Mouse (Mus musculus) lung, postnatal 0 days (tissue): ENCODE measurements around the gene Adgra1.

Source experiments
- CTCF ChIP-seq: IDR thresholded peaks from 2 replicates; pipeline ENCODE4 v1.5.1; 2016; ENCODE audit warnings: antibody characterized with exemption, mild to moderate bottlenecking
- EP300 ChIP-seq: IDR thresholded peaks from 2 replicates; pipeline ENCODE4 v1.6.1; 2016; ENCODE audit warnings: antibody characterized with exemption, mild to moderate bottlenecking, control low read depth

DNA sequence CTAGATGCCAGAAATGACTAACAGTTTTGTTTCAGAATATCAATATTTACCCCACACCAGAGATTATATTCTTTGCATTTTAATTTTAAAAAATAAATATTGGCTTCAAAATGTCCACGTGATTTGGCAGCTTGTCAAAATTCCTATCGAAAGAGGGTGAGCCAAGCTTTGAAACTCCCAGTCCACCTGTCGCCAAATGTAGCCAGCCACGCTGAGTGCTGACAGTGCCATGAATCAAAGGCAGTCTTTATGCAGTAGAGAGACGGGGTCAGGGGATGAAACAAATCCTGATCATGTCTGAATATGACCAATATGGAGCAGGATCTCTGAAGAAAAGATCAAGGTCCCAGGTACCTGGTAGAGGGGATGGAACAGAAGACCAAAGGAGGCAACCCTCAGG lies 57.8 kb downstream of the Adgra1 start:
- TF ChIP-seq CTCF, result no peak
- TF ChIP-seq EP300, result no peak
